Mouse (Mus musculus): ENCODE measurements around the gene Ets1.

Ets1 gene

GRCm38 (mm10) chr9:32616516-32617429, 19.2 kb upstream of the Ets1 start:
- DNase-seq (ENCODE audit: low spot score) = no peak

- no peak for DNase-seq (ENCODE audit: low spot score)
Observed at GRCm38 (mm10) chr9:32617430-32617768, 18.6 kb upstream of the Ets1 start.

GRCm38 (mm10) chr9:32618544-32619120, 17.4 kb upstream of the Ets1 start:
- no peak for DNase-seq (ENCODE audit: low spot score)

- DNase-seq (ENCODE audit: low spot score) = no peak
Observed at GRCm38 (mm10) chr9:32619661-32620060, 16.4 kb upstream of the Ets1 start.

GRCm38 (mm10) chr9:32620446-32620845, 15.6 kb upstream of the Ets1 start:
- DNase-seq (ENCODE audit: low spot score) = no peak

GRCm38 (mm10) chr9:32629385-32629981, 6.5 kb upstream of the Ets1 start:
- no peak for DNase-seq (ENCODE audit: low spot score)

GRCm38 (mm10) chr9:32631341-32631740, 4.7 kb upstream of the Ets1 start:
- DNase-seq (ENCODE audit: low spot score) = no peak

GRCm38 (mm10) chr9:32632237-32632636, 3.8 kb upstream of the Ets1 start:
- DNase-seq (ENCODE audit: low spot score) = no peak

- DNase-seq (ENCODE audit: low spot score) = no peak
Observed at GRCm38 (mm10) chr9:32644981-32645380, 9.0 kb downstream of the Ets1 start.

GRCm38 (mm10) chr9:32645475-32645874, 9.5 kb downstream of the Ets1 start:
- DNase-seq (ENCODE audit: low spot score) = no peak

- no peak for DNase-seq (ENCODE audit: low spot score)
Observed at GRCm38 (mm10) chr9:32646539-32647258, 10.7 kb downstream of the Ets1 start.

- no peak for DNase-seq (ENCODE audit: low spot score)
Observed at GRCm38 (mm10) chr9:32647506-32648250, 11.7 kb downstream of the Ets1 start.

GRCm38 (mm10) chr9:32648286-32648685, 12.3 kb downstream of the Ets1 start:
- no peak for DNase-seq (ENCODE audit: low spot score)

GRCm38 (mm10) chr9:32650738-32651137, 14.7 kb downstream of the Ets1 start:
- DNase-seq (ENCODE audit: low spot score) = no peak

- DNase-seq (ENCODE audit: low spot score) = no peak
Observed at GRCm38 (mm10) chr9:32652112-32652511, 16.1 kb downstream of the Ets1 start.

- no peak for DNase-seq (ENCODE audit: low spot score)
Observed at GRCm38 (mm10) chr9:32654305-32654704, 18.3 kb downstream of the Ets1 start.

- DNase-seq (ENCODE audit: low spot score) = no peak
Observed at GRCm38 (mm10) chr9:32656351-32656844, 20.4 kb downstream of the Ets1 start.

GRCm38 (mm10) chr9:32657124-32657523, 21.1 kb downstream of the Ets1 start:
- DNase-seq (ENCODE audit: low spot score) = no peak

- no peak for DNase-seq (ENCODE audit: low spot score)
Observed at GRCm38 (mm10) chr9:32660406-32660960, 24.5 kb downstream of the Ets1 start.

- DNase-seq (ENCODE audit: low spot score) = no peak
Observed at GRCm38 (mm10) chr9:32661071-32661470, 25.1 kb downstream of the Ets1 start.

GRCm38 (mm10) chr9:32661561-32661960, 25.5 kb downstream of the Ets1 start:
- DNase-seq (ENCODE audit: low spot score) = no peak
